In the genomic region with DNA sequence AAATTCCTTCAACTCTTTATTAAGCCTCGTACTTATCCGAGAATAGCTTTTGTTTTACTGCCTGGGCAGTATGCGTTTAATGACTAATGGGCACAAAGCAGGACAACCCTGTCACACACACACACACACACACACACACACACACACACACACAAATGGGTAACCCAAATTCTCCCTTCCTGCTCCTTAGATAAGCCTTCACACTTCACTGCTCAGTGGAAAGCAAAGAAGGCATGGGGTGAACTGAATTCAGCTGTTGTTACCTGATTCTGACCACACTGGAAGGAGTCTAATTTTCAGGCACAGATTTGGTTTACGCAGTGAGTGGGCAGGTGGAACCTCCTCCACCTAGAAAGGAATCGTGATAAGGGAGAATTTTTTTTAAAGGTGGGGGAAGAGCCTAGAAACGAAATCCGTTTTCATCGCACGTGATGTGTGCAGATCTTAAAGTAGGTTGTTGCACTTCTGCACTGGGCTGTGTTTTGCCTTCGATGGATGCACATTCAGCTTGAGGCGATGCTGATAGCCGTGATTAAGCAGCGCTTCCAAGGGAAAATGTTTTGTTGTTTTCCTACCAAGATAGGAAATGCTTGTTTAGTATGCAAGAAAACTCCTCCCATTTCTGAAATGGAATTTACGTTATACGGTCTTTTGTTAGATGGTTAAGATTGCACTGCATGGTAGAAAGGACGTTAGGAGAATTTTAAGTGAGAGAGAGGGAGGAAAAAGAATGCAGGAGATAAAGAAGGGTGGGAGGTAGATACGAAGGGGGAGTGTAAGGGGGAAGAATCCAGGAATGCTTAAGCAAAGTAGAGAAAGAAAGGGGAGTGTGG, we compare ENCODE assay signal across 8 mouse cellular contexts.
DNase-seq lines count a peak whose midpoint lies in the region; ATAC-seq lines count a peak whose summit lies in the region.

No protein-coding gene starts in this region.

- peak overlapping the region; percentile 26 for H3K4me2 ChIP-seq in hindbrain, embryonic 11.5 days (replicated peaks; ENCODE audit: low read depth, low read length)
- peak overlapping the region; percentile 50 for H3K4me2 ChIP-seq in neural tube, embryonic 12.5 days (replicated peaks)

- H3K4me1 ChIP-seq in hindbrain, embryonic 11.5 days (replicated peaks; ENCODE audit: control insufficient read depth, insufficient read depth, low read length), result no peaks in the 10 kb centered on the region
- H3K4me1 ChIP-seq in neural tube, embryonic 12.5 days, result no peaks in the 10 kb centered on the region; the same call in 1 of the 2 replicates

- H3K9ac ChIP-seq in hindbrain, embryonic 11.5 days (ENCODE audit: low read depth, low read length), result no peak overlapping the region
- no peak overlapping the region for H3K9ac ChIP-seq in neural tube, embryonic 12.5 days

- peak; percentile 24 for DNase-seq in cerebellum, adult 8-10 months
- peak; percentile 16 to 23 for DNase-seq in left cerebral cortex, adult 18-20 months (ENCODE audit: low spot score in 2 of 2)
- DNase-seq in left cerebral cortex, postnatal 10 days (ENCODE audit: extremely low spot score in 1 of 2, low spot score in 2 of 2), result no peak
- peak; percentile 7 for DNase-seq in hindbrain, embryonic 11.5 days (ENCODE audit: low spot score)
- DNase-seq in adrenal gland, adult 8-10 months, result no peak

- no peaks in the 10 kb centered on the region for H3K9me3 ChIP-seq in hindbrain, embryonic 11.5 days (ENCODE audit: control insufficient read depth, low read length)
- no peaks in the 10 kb centered on the region for H3K9me3 ChIP-seq in neural tube, embryonic 12.5 days

- H3K36me3 ChIP-seq in hindbrain, embryonic 11.5 days (ENCODE audit: control insufficient read depth, insufficient read depth, low read length), result no peaks in the 10 kb centered on the region
- H3K36me3 ChIP-seq in neural tube, embryonic 12.5 days, result no peaks in the 10 kb centered on the region

- H3K4me3 ChIP-seq in hindbrain, embryonic 11.5 days (ENCODE audit: low read depth, low read length), result no peak overlapping the region
- no peak overlapping the region for H3K4me3 ChIP-seq in neural tube, embryonic 12.5 days

- peak overlapping the region; percentile 54 for H3K27ac ChIP-seq in hindbrain, embryonic 11.5 days (ENCODE audit: low read depth, low read length)
- H3K27ac ChIP-seq in neural tube, embryonic 12.5 days, result no peak overlapping the region

- intact Hi-C loops in left cerebral cortex, postnatal 10 days (cut with DNase I), result loop anchor here (2.0 to 10.0 kb wide), 2 partner anchors 881 to 969 kb away; partner anchors contain the start of gene Cnksr2

- no peaks in the 10 kb centered on the region for H3K27me3 ChIP-seq in hindbrain, embryonic 11.5 days (ENCODE audit: control insufficient read depth, insufficient read depth, low read length)
- H3K27me3 ChIP-seq in neural tube, embryonic 12.5 days (replicated peaks), result no peaks in the 10 kb centered on the region

- WGBS in hindbrain, embryonic 11.5 days, result 35% methylated on average over 17 of the region's 17 CpGs
- 35% methylated on average over 17 of the region's 17 CpGs for WGBS in neural tube, embryonic 12.5 days

- no peak for ATAC-seq in cerebellum, adult (ENCODE audit: insufficient number of reproducible peaks, low FRiP score, low TSS enrichment)
- peak; percentile 34 for ATAC-seq in hindbrain, embryonic 11.5 days (ENCODE audit: low FRiP score)
- ATAC-seq in neural tube, embryonic 12.5 days (ENCODE audit: low FRiP score, low read depth), result peak; percentile 39; the same call in 1 of the 2 replicates
- no peak for ATAC-seq in megakaryocyte-erythroid progenitor cell, adult 5-6 weeks (replicated peaks; ENCODE audit: low FRiP score, low TSS enrichment, poor library complexity, severe bottlenecking)

Comparison
In these comparisons a context has a peak if more than half of its experiments do, and no peak if none do; other contexts are left out.
1. DNase-seq: peak in cerebellum, adult 8-10 months (single experiment), left cerebral cortex, adult 18-20 months (2 of 2) and hindbrain, embryonic 11.5 days (single experiment); none in left cerebral cortex, postnatal 10 days (0 of 2) and adrenal gland, adult 8-10 months (single experiment).
2. ATAC-seq: peak in hindbrain, embryonic 11.5 days (single experiment) and neural tube, embryonic 12.5 days (single experiment); none in cerebellum, adult (single experiment) and megakaryocyte-erythroid progenitor cell, adult 5-6 weeks (single experiment).